Mouse (Mus musculus) midbrain, embryonic 13.5 days (tissue): Measurements from ENCODE around the gene 2310061I04Rik. TPM values are rescaled to one million over a fixed set of nuclear protein-coding genes. Genes with fewer than 3 reads are reported as not detected.
A peak's percentile ranks its signal among the peaks of the same experiment; 100 is the strongest.

Experiments
- ATAC-seq: fragments of 200-750 bp; cut with Nextera tagmentation; 2 replicates; pipeline ENCODE4 v1.8.0; 2017; ENCODE audit warnings: mild to moderate bottlenecking, moderate TSS enrichment, moderate library complexity
- H3K27ac ChIP-seq: fragments of 300-500 bp; sonication (generic); 2 replicates; pipeline ENCODE4 v1.5.1; 2015; ENCODE audit warnings: inconsistent platforms, mild to moderate bottlenecking, moderate library complexity
- H3K27me3 ChIP-seq: fragments of 300-500 bp; sonication (generic); 2 replicates; pipeline ENCODE4 v1.6.1; 2015; ENCODE audit warnings: mild to moderate bottlenecking, inconsistent platforms
- H3K36me3 ChIP-seq: fragments of 300-500 bp; sonication (generic); 2 replicates; pipeline ENCODE4 v1.6.1; 2015; ENCODE audit warnings: mild to moderate bottlenecking, inconsistent platforms
- H3K4me1 ChIP-seq: fragments of 300-500 bp; sonication (generic); replicated peaks from 2 replicates; pipeline ENCODE4 v1.6.1; 2015; ENCODE audit warnings: inconsistent platforms
- H3K4me2 ChIP-seq: fragments of 300-500 bp; sonication (generic); replicated peaks from 2 replicates; pipeline ENCODE4 v1.6.1; 2015; ENCODE audit warnings: moderate library complexity, mild to moderate bottlenecking, inconsistent platforms
- H3K4me3 ChIP-seq: fragments of 300-500 bp; sonication (generic); replicated peaks from 2 replicates; pipeline ENCODE4 v1.5.1; 2015; ENCODE audit warnings: mild to moderate bottlenecking, inconsistent platforms
- H3K9ac ChIP-seq: fragments of 300-500 bp; sonication (generic); replicated peaks from 2 replicates; pipeline ENCODE4 v1.6.1; 2015; ENCODE audit warnings: mild to moderate bottlenecking, inconsistent platforms
- H3K9me3 ChIP-seq: fragments of 300-500 bp; sonication (generic); 2 replicates; pipeline ENCODE4 v1.6.1; 2016; ENCODE audit warnings: mild to moderate bottlenecking, inconsistent platforms
- WGBS: fragments of 180-500 bp; shearing (Covaris S2); methylation state at CpG from one replicate; pipeline ENCODE4 v1.1.7; 2015; 5-methylcytosine and 5-hydroxymethylcytosine counted together
- polyA plus RNA-seq: library from polyadenylated mRNA; unstranded; fragments of >200 nt; fragmentation: Nextera tagmentation; extraction: Ambion mirVana; gene quantifications from 2 replicates; pipeline ENCODE4 v1.2.1, GENCODE M21; 2015

The 2310061I04Rik gene
- polyA plus RNA-seq, 1 experiment from 2014 or later, result 36.8 TPM

- WGBS, result 4% methylated on average over 25 of the region's 25 CpGs
- H3K36me3 ChIP-seq, result peaks cover 63% of the 10 kb centered on the region
Observed at GRCm38 (mm10) chr17:35909919-35910369, 12.7 kb upstream of the 2310061I04Rik start, which contains the start of gene Atat1. TSS of gene Atat1 (minus strand) at chr17:35910075.

DNA sequence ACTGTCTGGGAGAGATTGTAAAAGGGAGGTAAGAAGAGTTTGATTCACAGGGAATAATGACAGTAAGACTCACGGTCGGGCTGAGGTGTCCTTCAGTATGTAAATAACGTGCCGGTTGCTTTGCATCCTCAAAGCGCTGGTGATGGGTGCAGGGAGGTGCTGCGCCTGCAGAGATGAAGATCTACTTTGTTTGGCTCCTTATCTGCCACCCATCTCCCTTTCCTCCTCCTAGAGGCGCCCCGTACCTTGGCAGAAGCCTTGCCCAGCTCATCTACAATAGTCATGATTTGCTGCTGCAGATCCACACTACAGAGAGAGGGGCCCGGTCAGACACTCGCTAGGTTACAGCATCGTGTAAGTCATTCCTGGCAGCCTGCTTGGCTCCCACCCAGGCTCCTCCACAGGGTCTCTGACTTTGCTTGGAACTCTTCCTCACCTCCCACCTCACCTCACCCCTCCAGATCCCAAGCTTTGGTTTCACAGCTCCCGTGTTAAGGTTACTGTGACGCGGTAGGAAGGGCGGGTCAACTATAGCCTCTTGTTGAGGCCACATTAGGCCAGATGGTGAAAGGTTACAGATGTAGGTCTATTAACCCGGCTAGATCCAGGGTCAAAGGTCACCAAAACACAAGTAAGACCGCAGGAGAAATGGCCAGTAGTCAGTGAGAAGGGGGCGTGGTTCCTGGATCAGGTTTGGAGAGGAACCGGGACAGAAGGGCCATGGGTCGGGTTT is 12.1 kb upstream of the 2310061I04Rik start:
- Histone ChIP-seq H3K9ac (peak overlapping the region; percentile 94), H3K27ac (peak overlapping the region; percentile 90), H3K27me3 (no peaks in the 10 kb centered on the region), H3K36me3 (peaks cover 67% of the 10 kb centered on the region), H3K4me2 (peak overlapping the region; percentile 98), H3K4me1 (peaks cover 20% of the 10 kb centered on the region), H3K4me3 (peak overlapping the region; percentile 88), H3K9me3 (no peaks in the 10 kb centered on the region)
- WGBS, result 28% methylated on average over 20 of the region's 20 CpGs
- peak; percentile 53 for ATAC-seq

More at GRCm38 (mm10) chr17:35909919-35910369, 12.7 kb upstream of the 2310061I04Rik start, which contains the start of gene Atat1:
- peak; percentile 92 for ATAC-seq
- Histone ChIP-seq H3K4me1 (peaks cover 21% of the 10 kb centered on the region), H3K27ac (peak within 1 kb of the TSS; percentile 90), H3K4me3 (peak within 1 kb of the TSS; percentile 88), H3K9me3 (no peaks in the 10 kb centered on the region), H3K27me3 (no peaks in the 10 kb centered on the region), H3K9ac (peak within 1 kb of the TSS; percentile 94), H3K4me2 (peak within 1 kb of the TSS; percentile 98)

- H3K27ac ChIP-seq, result no peak overlapping the region
- peaks cover 70% of the 10 kb centered on the region for H3K36me3 ChIP-seq
- peak overlapping the region; percentile 88; the same call in 1 of the 2 replicates for H3K4me3 ChIP-seq
- H3K27me3 ChIP-seq, result no peaks in the 10 kb centered on the region
- H3K4me2 ChIP-seq, result peak overlapping the region; percentile 98; the same call in 1 of the 2 replicates
- H3K9me3 ChIP-seq, result no peaks in the 10 kb centered on the region
- 82% methylated on average over 2 of the region's 2 CpGs for WGBS
- ATAC-seq, result no peak
- peaks cover 20% of the 10 kb centered on the region for H3K4me1 ChIP-seq
- 0 out of 2 replicates have a peak overlapping the region, but pooled peaks have one; percentile 21 for H3K9ac ChIP-seq
Observed at GRCm38 (mm10) chr17:35907609-35908008, 10.4 kb upstream of the 2310061I04Rik start.

DNA sequence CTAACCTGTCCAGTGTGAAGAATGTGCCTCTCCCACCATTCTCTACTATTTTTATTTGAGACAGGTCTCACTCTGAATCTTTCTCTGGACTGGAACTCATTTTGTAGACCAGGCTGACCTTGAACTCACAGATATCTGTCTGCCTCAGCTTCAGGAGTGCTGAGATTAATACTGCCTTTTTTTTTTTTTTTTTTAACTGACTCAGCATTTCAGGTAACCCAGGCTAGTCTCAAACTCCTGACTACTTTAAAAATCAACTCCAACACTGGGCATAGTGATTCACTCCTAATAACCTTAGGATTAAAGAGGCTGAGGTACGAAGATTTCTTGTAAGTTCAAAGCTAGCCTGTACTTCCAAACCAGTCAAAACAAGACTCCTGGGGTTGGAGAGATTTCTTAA is 8.4 kb upstream of the 2310061I04Rik start:
- 100% methylated on average over 1 of the region's 1 CpGs for WGBS
- no peak overlapping the region for H3K4me2 ChIP-seq
- H3K27me3 ChIP-seq, result no peaks in the 10 kb centered on the region
- H3K4me3 ChIP-seq, result no peak overlapping the region
- peaks cover 75% of the 10 kb centered on the region for H3K36me3 ChIP-seq
- no peaks in the 10 kb centered on the region for H3K9me3 ChIP-seq
- peaks cover 20% of the 10 kb centered on the region for H3K4me1 ChIP-seq
- no peak overlapping the region for H3K27ac ChIP-seq
- no peak for ATAC-seq
- no peak overlapping the region for H3K9ac ChIP-seq

- no peak overlapping the region for H3K9ac ChIP-seq
- H3K4me3 ChIP-seq, result no peak overlapping the region
- no peak overlapping the region for H3K4me2 ChIP-seq
- H3K36me3 ChIP-seq, result peaks cover 91% of the 10 kb centered on the region
- no peak for ATAC-seq
- WGBS, result 94% methylated on average over 4 of the region's 4 CpGs
- no peaks in the 10 kb centered on the region for H3K9me3 ChIP-seq
- peaks cover 13% of the 10 kb centered on the region for H3K4me1 ChIP-seq
- H3K27me3 ChIP-seq, result no peaks in the 10 kb centered on the region
- no peak overlapping the region for H3K27ac ChIP-seq
Observed at GRCm38 (mm10) chr17:35903992-35904355, 6.7 kb upstream of the 2310061I04Rik start.

GRCm38 (mm10) chr17:35903343-35903991 is 6.2 kb upstream of the 2310061I04Rik start:
- Histone ChIP-seq H3K4me2 (no peak overlapping the region), H3K36me3 (peaks cover 94% of the 10 kb centered on the region), H3K9ac (no peak overlapping the region), H3K27me3 (no peaks in the 10 kb centered on the region), H3K4me1 (peaks cover 8% of the 10 kb centered on the region), H3K4me3 (no peak overlapping the region), H3K9me3 (no peaks in the 10 kb centered on the region), H3K27ac (no peak overlapping the region)
- WGBS, result 96% methylated on average over 9 of the region's 9 CpGs
- no peak for ATAC-seq

GRCm38 (mm10) chr17:35900636-35901035 is 3.4 kb upstream of the 2310061I04Rik start:
- Histone ChIP-seq H3K4me2 (no peak overlapping the region), H3K9ac (no peak overlapping the region), H3K4me3 (no peak overlapping the region), H3K36me3 (peaks cover 78% of the 10 kb centered on the region), H3K4me1 (peaks cover 21% of the 10 kb centered on the region), H3K27ac (no peak overlapping the region), H3K9me3 (no peaks in the 10 kb centered on the region), H3K27me3 (no peaks in the 10 kb centered on the region)
- no peak for ATAC-seq
- WGBS, result 90% methylated on average over 3 of the region's 3 CpGs

- Histone ChIP-seq H3K9ac (peak overlapping the region; percentile 93), H3K27me3 (no peaks in the 10 kb centered on the region), H3K27ac (peak overlapping the region; percentile 93), H3K4me2 (peak overlapping the region; percentile 100), H3K36me3 (peaks cover 69% of the 10 kb centered on the region), H3K4me3 (peak overlapping the region; percentile 80), H3K9me3 (no peaks in the 10 kb centered on the region), H3K4me1 (peaks cover 23% of the 10 kb centered on the region)
- ATAC-seq, result peak; percentile 62
- WGBS, result 49% methylated on average over 23 of the region's 23 CpGs
Observed at GRCm38 (mm10) chr17:35897644-35898573, 678 bp upstream of the 2310061I04Rik start.

- no peak overlapping the region for H3K9ac ChIP-seq
- no peak overlapping the region for H3K4me2 ChIP-seq
- WGBS, result 91% methylated on average over 11 of the region's 17 CpGs
- H3K36me3 ChIP-seq, result peaks cover 96% of the 10 kb centered on the region
- no peaks in the 10 kb centered on the region for H3K27me3 ChIP-seq
- H3K27ac ChIP-seq, result no peak overlapping the region
- no peaks in the 10 kb centered on the region for H3K4me1 ChIP-seq
- no peak overlapping the region for H3K4me3 ChIP-seq
- no peak for ATAC-seq
- H3K9me3 ChIP-seq, result no peaks in the 10 kb centered on the region
Observed at GRCm38 (mm10) chr17:35887725-35888124, 9.5 kb downstream of the 2310061I04Rik start.

GRCm38 (mm10) chr17:35883777-35884176 is 13.5 kb downstream of the 2310061I04Rik start:
- Histone ChIP-seq H3K9ac (no peak overlapping the region), H3K4me1 (peaks cover 18% of the 10 kb centered on the region), H3K36me3 (peaks cover 73% of the 10 kb centered on the region), H3K27me3 (no peaks in the 10 kb centered on the region), H3K4me3 (no peak overlapping the region), H3K4me2 (no peak overlapping the region), H3K9me3 (no peaks in the 10 kb centered on the region), H3K27ac (no peak overlapping the region)
- ATAC-seq, result no peak
- 98% methylated on average over 14 of the region's 14 CpGs for WGBS

DNA sequence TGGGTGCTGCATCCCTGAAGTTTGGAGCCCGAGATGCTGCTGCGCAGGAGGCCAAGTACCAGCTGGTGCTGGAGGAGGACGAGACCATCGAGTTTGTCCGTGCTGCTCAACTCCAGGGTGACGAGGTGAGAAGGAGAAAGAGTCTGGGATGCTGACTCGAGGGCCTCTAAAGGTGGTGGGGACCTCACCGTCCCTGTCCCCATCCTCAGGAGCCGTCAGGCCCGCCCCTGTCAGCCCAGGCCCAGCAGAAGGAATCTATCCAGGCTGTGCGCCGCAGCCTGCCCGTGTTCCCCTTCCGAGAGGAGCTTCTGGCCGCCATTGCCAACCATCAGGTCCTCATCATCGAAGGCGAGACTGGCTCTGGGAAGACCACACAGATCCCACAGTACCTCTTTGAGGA is 14.3 kb downstream of the 2310061I04Rik start:
- 93% methylated on average over 17 of the region's 17 CpGs for WGBS
- H3K27ac ChIP-seq, result no peak overlapping the region

More for the DNA sequence above, 14.3 kb downstream of the 2310061I04Rik start:
- Histone ChIP-seq H3K9ac (no peak overlapping the region), H3K27me3 (no peaks in the 10 kb centered on the region), H3K4me3 (no peak overlapping the region), H3K4me1 (peaks cover 18% of the 10 kb centered on the region), H3K36me3 (peaks cover 64% of the 10 kb centered on the region), H3K9me3 (no peaks in the 10 kb centered on the region), H3K4me2 (no peak overlapping the region)
- ATAC-seq, result no peak
